Mouse (Mus musculus) thymus, adult 2 months (tissue): ENCODE data around the gene Zfyve16.

ENCODE experiments used
- CTCF ChIP-seq: fragments of 200-500 bp; IDR thresholded peaks from 2 replicates; pipeline ENCODE4 v1.5.1; 2012; ENCODE audit warnings: mild to moderate bottlenecking, control low read depth, low read length, moderate library complexity, borderline replicate concordance; ENCODE audit not compliant: control insufficient read depth, poor library complexity, insufficient read depth; ENCODE audit errors: extremely low read depth
- POLR2A ChIP-seq: fragments of 200-500 bp; IDR thresholded peaks from 2 replicates; pipeline ENCODE4 v1.6.1; 2012; ENCODE audit warnings: mild to moderate bottlenecking, low read length, control low read depth, moderate library complexity; ENCODE audit not compliant: control insufficient read depth, poor library complexity, insufficient read depth; ENCODE audit errors: extremely low read depth

- no peak for TF ChIP-seq POLR2A
- TF ChIP-seq CTCF = no peak
Observed at GRCm38 (mm10) chr13:92576688-92577087, 46.0 kb upstream of the Zfyve16 start.
